In genomic region chr16:63031035-63031434, GRCm38 (mm10) we compare ENCODE assay signal across 25 mouse cellular contexts.
DNase-seq lines count a peak whose midpoint lies in the region; ATAC-seq and TF ChIP-seq lines count a peak whose summit lies in the region.
"Had no signal": no experiment of that assay in that cellular context is flagged by ENCODE, and none has a peak within 500 bp of the region (broad histone marks: within the 10 kb centered on the region; RNA-seq: fewer than 3 reads in every experiment).

No protein-coding gene starts in this region.

- H3K9me3 ChIP-seq in forebrain, embryonic 10.5 days, result no peaks in the 10 kb centered on the region; the same call in 1 of the 2 replicates
- H3K9me3 ChIP-seq in forebrain, postnatal 0 days (ENCODE audit: low read length), result no peaks in the 10 kb centered on the region
- no peaks in the 10 kb centered on the region for H3K9me3 ChIP-seq in midbrain, embryonic 14.5 days (ENCODE audit: control insufficient read depth, low read length)
- H3K9me3 ChIP-seq in lung, postnatal 0 days (ENCODE audit: low read length), result no peaks in the 10 kb centered on the region
- H3K9me3 ChIP-seq: heart, embryonic 12.5 days; limb, embryonic 12.5 days; liver, embryonic 13.5 days had no signal

- H3K27me3 ChIP-seq in forebrain, embryonic 10.5 days (ENCODE audit: poor library complexity, severe bottlenecking), result no peaks in the 10 kb centered on the region
- H3K27me3 ChIP-seq in forebrain, postnatal 0 days (ENCODE audit: insufficient read depth, low read length), result no peaks in the 10 kb centered on the region
- peaks cover 8% of the 10 kb centered on the region; the same call in 1 of the 2 replicates for H3K27me3 ChIP-seq in midbrain, embryonic 14.5 days (ENCODE audit: control insufficient read depth, insufficient read depth, low read length)
- no peaks in the 10 kb centered on the region for H3K27me3 ChIP-seq in lung, postnatal 0 days (replicated peaks; ENCODE audit: insufficient read depth, low read length)
- H3K27me3 ChIP-seq: heart, embryonic 12.5 days; limb, embryonic 12.5 days; liver, embryonic 13.5 days had no signal

- ATAC-seq in forebrain, postnatal 0 days, result no peak
- ATAC-seq in midbrain, embryonic 14.5 days (ENCODE audit: low FRiP score, low TSS enrichment), result no peak
- ATAC-seq in lung, postnatal 0 days, result no peak
- ATAC-seq: activated CD4-positive, CD25-positive, alpha-beta regulatory T cell, adult 4 months; inflammation-experienced regulatory T-cells, adult 6 months; Patski had no signal

- no peak overlapping the region for H3K9ac ChIP-seq in forebrain, postnatal 0 days
- no peak overlapping the region for H3K9ac ChIP-seq in midbrain, embryonic 14.5 days (replicated peaks; ENCODE audit: low read length)
- no peak overlapping the region for H3K9ac ChIP-seq in lung, postnatal 0 days (replicated peaks; ENCODE audit: low read depth)
- H3K9ac ChIP-seq: heart, embryonic 12.5 days; limb, embryonic 12.5 days; liver, embryonic 13.5 days; lung, embryonic 14.5 days had no signal

- TF ChIP-seq EP300 in lung, postnatal 0 days (IDR thresholded peaks at IDR 0.05), result no peak

- no peaks in the 10 kb centered on the region for H3K36me3 ChIP-seq in forebrain, embryonic 10.5 days (replicated peaks)
- H3K36me3 ChIP-seq in forebrain, postnatal 0 days (ENCODE audit: insufficient read depth), result no peaks in the 10 kb centered on the region
- H3K36me3 ChIP-seq in midbrain, embryonic 14.5 days (ENCODE audit: control insufficient read depth, insufficient read depth, low read length), result no peaks in the 10 kb centered on the region
- no peaks in the 10 kb centered on the region for H3K36me3 ChIP-seq in lung, postnatal 0 days (ENCODE audit: insufficient read depth, low read length)
- H3K36me3 ChIP-seq: heart, embryonic 12.5 days; limb, embryonic 12.5 days; liver, embryonic 13.5 days had no signal

- peak overlapping the region; percentile 78 for H3K27ac ChIP-seq in forebrain, embryonic 10.5 days
- no peak overlapping the region for H3K27ac ChIP-seq in forebrain, postnatal 0 days (ENCODE audit: low read depth, low read length)
- no peak overlapping the region for H3K27ac ChIP-seq in midbrain, embryonic 14.5 days (replicated peaks; ENCODE audit: low read depth, low read length)
- H3K27ac ChIP-seq in lung, postnatal 0 days (ENCODE audit: low read length), result no peak overlapping the region
- H3K27ac ChIP-seq: limb, embryonic 12.5 days; liver, embryonic 13.5 days had no signal

- WGBS in forebrain, embryonic 10.5 days, result 36% methylated on average over 5 of the region's 5 CpGs
- 9% methylated on average over 5 of the region's 5 CpGs for WGBS in forebrain, postnatal 0 days
- 7% methylated on average over 5 of the region's 5 CpGs for WGBS in midbrain, embryonic 14.5 days
- WGBS in lung, postnatal 0 days, result 61% methylated on average over 5 of the region's 5 CpGs

- no peak overlapping the region; the same call in 1 of the 2 replicates for H3K4me3 ChIP-seq in forebrain, embryonic 10.5 days
- H3K4me3 ChIP-seq in forebrain, postnatal 0 days (ENCODE audit: low read depth, low read length), result no peak overlapping the region
- no peak overlapping the region for H3K4me3 ChIP-seq in midbrain, embryonic 14.5 days (replicated peaks; ENCODE audit: low read depth, low read length)
- H3K4me3 ChIP-seq in lung, postnatal 0 days (ENCODE audit: low read depth, low read length), result no peak overlapping the region
- H3K4me3 ChIP-seq: heart, embryonic 12.5 days; limb, embryonic 12.5 days; liver, embryonic 13.5 days had no signal

- no peak for TF ChIP-seq CTCF in forebrain, postnatal 0 days (IDR thresholded peaks at IDR 0.05; ENCODE audit: low read depth)
- TF ChIP-seq CTCF in lung, postnatal 0 days (IDR thresholded peaks at IDR 0.05), result no peak

- peak overlapping the region; percentile 10; the same call in 1 of the 2 replicates for H3K4me2 ChIP-seq in forebrain, postnatal 0 days (ENCODE audit: low read depth)
- peak overlapping the region; percentile 28; the same call in 1 of the 2 replicates for H3K4me2 ChIP-seq in midbrain, embryonic 14.5 days (ENCODE audit: low read length)
- no peak overlapping the region for H3K4me2 ChIP-seq in lung, postnatal 0 days (replicated peaks; ENCODE audit: low read depth, low read length)
- H3K4me2 ChIP-seq: heart, embryonic 12.5 days; limb, embryonic 12.5 days; liver, embryonic 13.5 days; lung, embryonic 14.5 days had no signal

- peaks cover 31% of the 10 kb centered on the region for H3K4me1 ChIP-seq in forebrain, embryonic 10.5 days
- no peaks in the 10 kb centered on the region for H3K4me1 ChIP-seq in forebrain, postnatal 0 days (ENCODE audit: insufficient read depth)
- H3K4me1 ChIP-seq in midbrain, embryonic 14.5 days (ENCODE audit: control insufficient read depth, insufficient read depth, low read length), result peaks cover 18% of the 10 kb centered on the region
- H3K4me1 ChIP-seq in lung, postnatal 0 days (ENCODE audit: insufficient read depth, low read depth, low read length), result no peaks in the 10 kb centered on the region
- H3K4me1 ChIP-seq: heart, embryonic 12.5 days; liver, embryonic 13.5 days had no signal

- DNase-seq in brain, adult 2 months (ENCODE audit: low read depth, low spot score), result peak; percentile 6
- DNase-seq in forebrain, embryonic 10.5 days (ENCODE audit: extremely low spot score, low spot score), result no peak
- no peak for DNase-seq in forebrain, postnatal 0 days
- peak; percentile 51 for DNase-seq in midbrain, embryonic 14.5 days
- DNase-seq in gastrocnemius, adult 18-20 months (ENCODE audit: low spot score), result no peak
- DNase-seq in gastrocnemius, postnatal 10 days, result no peak
- DNase-seq in embryo, embryonic 10 days (ENCODE audit: low spot score), result no peak
- no peak for DNase-seq in lung, postnatal 0 days (ENCODE audit: low spot score)
- DNase-seq: adrenal gland, postnatal 14 days; cerebellum, adult 18-20 months; cerebellum, postnatal 25 days; heart, adult 11 months; heart, postnatal 14 days; kidney, adult 9 months; kidney, postnatal 4 days; layer of hippocampus, adult 9-11 months; liver, embryonic 13.5 days; lung, postnatal 4 days; spleen, adult 18-20 months had no signal

Comparison
In these comparisons a context has a peak if more than half of its experiments do, and no peak if none do; other contexts are left out.
1. DNase-seq: peak in brain, adult 2 months (single experiment) and midbrain, embryonic 14.5 days (single experiment); none in forebrain, embryonic 10.5 days (single experiment), forebrain, postnatal 0 days (single experiment), gastrocnemius, adult 18-20 months (single experiment), gastrocnemius, postnatal 10 days (single experiment), embryo, embryonic 10 days (single experiment) and lung, postnatal 0 days (single experiment).